Mouse (Mus musculus) MEL (cell line): ENCODE measurements at regions not wholly inside any gene's neighbourhood (a gene's known extent, or its start where the extent isn't known, plus 50 kb on each side); places are given as distances from the start of the nearest gene placed in this dataset.

Source experiments
- DNase-seq: peaks from one replicate; pipeline ENCODE4 v3.0.0; 2011; ENCODE audit warnings: low read depth, low spot score
- H3K27ac ChIP-seq: 2 replicates; pipeline ENCODE4 v1.5.1; 2012; ENCODE audit warnings: low read depth, mild to moderate bottlenecking, control low read depth, low read length, moderate library complexity; ENCODE audit not compliant: control insufficient read depth
- H3K27me3 ChIP-seq, 2 experiments: fragments of 150-350 bp in 1 of 2; sonication (generic) in 1 of 2; 2 replicates each; pipeline ENCODE4 v1.6.1; 2012; ENCODE audit warnings: low read length in 2 of 2, mild to moderate bottlenecking in 2 of 2, improper control_type of control experiment in 1 of 2, moderate library complexity in 1 of 2; ENCODE audit not compliant: insufficient read depth in 2 of 2, control insufficient read depth in 1 of 2
- H3K36me3 ChIP-seq, 2 experiments: 2 replicates each; pipeline ENCODE4 v1.6.1; 2012 to 2014; ENCODE audit warnings: low read length in 2 of 2, improper control_type of control experiment in 1 of 2, inconsistent platforms in 1 of 2, mild to moderate bottlenecking in 1 of 2; ENCODE audit not compliant: insufficient read depth in 2 of 2, control insufficient read depth in 1 of 2
- H3K4me1 ChIP-seq, 2 experiments: fragments of 150-350 bp in 1 of 2; sonication (generic) in 1 of 2; 2 replicates each; pipeline ENCODE4 v1.6.1; 2012; ENCODE audit warnings: low read length in 2 of 2, improper control_type of control experiment in 1 of 2, mild to moderate bottlenecking in 1 of 2; ENCODE audit not compliant: insufficient read depth in 2 of 2, control insufficient read depth in 1 of 2
- H3K4me3 ChIP-seq, 2 experiments: fragments of 150-350 bp in 1 of 2; sonication (generic) in 1 of 2; 2 replicates each; pipeline ENCODE4 v1.5.1; 2012; ENCODE audit warnings: low read depth in 2 of 2, low read length in 2 of 2, mild to moderate bottlenecking in 2 of 2, moderate library complexity in 2 of 2, control low read depth in 1 of 2, improper control_type of control experiment in 1 of 2; ENCODE audit not compliant: control insufficient read depth in 1 of 2, insufficient read depth in 1 of 2
- H3K79me2 ChIP-seq: 2 replicates; pipeline ENCODE4 v1.6.1; 2012; ENCODE audit warnings: mild to moderate bottlenecking, low read length, moderate library complexity; ENCODE audit not compliant: control insufficient read depth, poor library complexity, insufficient read depth
- H3K9ac ChIP-seq: 2 replicates; pipeline ENCODE4 v1.6.1; 2012; ENCODE audit warnings: low read depth, mild to moderate bottlenecking, control low read depth, low read length, moderate library complexity; ENCODE audit not compliant: control insufficient read depth, poor library complexity, severe bottlenecking
- H3K9me3 ChIP-seq: fragments of 150-350 bp; sonication (generic); replicated peaks from 2 replicates; pipeline ENCODE4 v1.6.1; 2012; ENCODE audit warnings: mild to moderate bottlenecking, low read length, improper control_type of control experiment, moderate library complexity; ENCODE audit not compliant: insufficient read depth
- BHLHE40 ChIP-seq: IDR thresholded peaks from 2 replicates; pipeline ENCODE4 v1.6.1; 2012; ENCODE audit warnings: low read depth, mild to moderate bottlenecking, inconsistent platforms, low read length, improper control_type of control experiment, borderline replicate concordance
- CTCF ChIP-seq, 3 experiments: IDR thresholded peaks in 2 of 3; conservative IDR thresholded peaks in 1 of 3; 2 replicates each; pipeline ENCODE4 v1.5.1; 2011 to 2012; ENCODE audit warnings: low read length in 3 of 3, low read depth in 2 of 3, mild to moderate bottlenecking in 2 of 3, improper control_type of control experiment in 1 of 3, inconsistent platforms in 1 of 3, mixed read lengths in 1 of 3, moderate library complexity in 1 of 3; ENCODE audit not compliant: control insufficient read depth in 1 of 3, insufficient read depth in 1 of 3, poor library complexity in 1 of 3, severe bottlenecking in 1 of 3
- E2F4 ChIP-seq: IDR thresholded peaks from 2 replicates; pipeline ENCODE4 v1.6.1; 2011; ENCODE audit warnings: low read depth, low read length, improper control_type of control experiment, borderline replicate concordance
- ELF1 ChIP-seq: IDR thresholded peaks from 2 replicates; pipeline ENCODE4 v1.6.1; 2014; ENCODE audit warnings: low read depth, mild to moderate bottlenecking, inconsistent platforms, low read length, improper control_type of control experiment, moderate library complexity
- EP300 ChIP-seq, 2 experiments: IDR thresholded peaks; 2 replicates each; pipeline ENCODE4 v1.6.1; 2011; ENCODE audit warnings: improper control_type of control experiment in 2 of 2, low read length in 2 of 2, low read depth in 1 of 2, mild to moderate bottlenecking in 1 of 2
- ETS1 ChIP-seq: IDR thresholded peaks from 2 replicates; pipeline ENCODE4 v1.6.1; 2012; ENCODE audit warnings: low read depth, mild to moderate bottlenecking, inconsistent platforms, low read length, improper control_type of control experiment, moderate library complexity
- GABPA ChIP-seq: IDR thresholded peaks from 2 replicates; pipeline ENCODE4 v1.6.1; 2012; ENCODE audit warnings: low read depth, mild to moderate bottlenecking, inconsistent platforms, low read length, improper control_type of control experiment, moderate library complexity
- GATA1 ChIP-seq: IDR thresholded peaks from 2 replicates; pipeline ENCODE4 v1.6.1; 2011; ENCODE audit warnings: low read depth, low read length, improper control_type of control experiment
- HCFC1 ChIP-seq: IDR thresholded peaks from 2 replicates; pipeline ENCODE4 v1.6.1; 2012; ENCODE audit warnings: low read depth, mild to moderate bottlenecking, inconsistent platforms, low read length, improper control_type of control experiment, moderate library complexity
- JUND ChIP-seq: IDR thresholded peaks from 2 replicates; pipeline ENCODE4 v1.6.1; 2011; ENCODE audit warnings: low read depth, mild to moderate bottlenecking, improper control_type of control experiment, low read length
- MAFK ChIP-seq: IDR thresholded peaks from 2 replicates; pipeline ENCODE4 v1.6.1; 2011; ENCODE audit warnings: low read depth, mild to moderate bottlenecking, low read length, improper control_type of control experiment, borderline replicate concordance
- MAZ ChIP-seq: IDR thresholded peaks from 2 replicates; pipeline ENCODE4 v1.6.1; 2012; ENCODE audit warnings: low read depth, mild to moderate bottlenecking, inconsistent platforms, low read length, improper control_type of control experiment
- MEF2A ChIP-seq: IDR thresholded peaks from 2 replicates; pipeline ENCODE4 v1.6.1; 2014; ENCODE audit warnings: low read depth, mild to moderate bottlenecking, inconsistent platforms, low read length, improper control_type of control experiment; ENCODE audit not compliant: poor library complexity, insufficient replicate concordance, severe bottlenecking; ENCODE audit errors: extremely low read depth
- MXI1 ChIP-seq: IDR thresholded peaks from 2 replicates; pipeline ENCODE4 v1.6.1; 2011; ENCODE audit warnings: mild to moderate bottlenecking, low read depth, low read length, improper control_type of control experiment
- MYC ChIP-seq: IDR thresholded peaks from 2 replicates; pipeline ENCODE4 v1.6.1; 2011; ENCODE audit warnings: low read depth, mild to moderate bottlenecking, low read length, improper control_type of control experiment, moderate library complexity
- NRF1 ChIP-seq: IDR thresholded peaks from 2 replicates; pipeline ENCODE4 v1.6.1; 2014; ENCODE audit warnings: low read depth, mild to moderate bottlenecking, inconsistent platforms, low read length, improper control_type of control experiment, moderate library complexity; ENCODE audit not compliant: poor library complexity, insufficient read depth, severe bottlenecking
- POLR2AphosphoS2 ChIP-seq: IDR thresholded peaks from 2 replicates; pipeline ENCODE4 v1.6.1; 2011; ENCODE audit warnings: low read length, improper control_type of control experiment
- POLR2AphosphoS5 ChIP-seq: IDR thresholded peaks from 2 replicates; pipeline ENCODE4 v1.6.1; 2012; ENCODE audit warnings: low read depth, borderline replicate concordance, mild to moderate bottlenecking, inconsistent platforms, low read length, moderate library complexity, mixed read lengths
- RCOR1 ChIP-seq: IDR thresholded peaks from 2 replicates; pipeline ENCODE4 v1.6.1; 2012; ENCODE audit warnings: low read depth, mild to moderate bottlenecking, inconsistent platforms, low read length, improper control_type of control experiment
- SIN3A ChIP-seq: IDR thresholded peaks from 2 replicates; pipeline ENCODE4 v1.6.1; 2012; ENCODE audit warnings: low read length, improper control_type of control experiment, inconsistent platforms
- SMC3 ChIP-seq: IDR thresholded peaks from 2 replicates; pipeline ENCODE4 v1.6.1; 2011; ENCODE audit warnings: low read depth, low read length, improper control_type of control experiment
- TAL1 ChIP-seq: IDR thresholded peaks from 2 replicates; pipeline ENCODE4 v1.6.1; 2012; ENCODE audit warnings: mild to moderate bottlenecking, inconsistent platforms, low read length, moderate library complexity, mixed read lengths
- TBP ChIP-seq: IDR thresholded peaks from 2 replicates; pipeline ENCODE4 v1.8.0; 2011; ENCODE audit warnings: low read depth, low read length, improper control_type of control experiment
- TCF12 ChIP-seq: IDR thresholded peaks from 2 replicates; pipeline ENCODE4 v1.6.1; 2014; ENCODE audit warnings: low read depth, mild to moderate bottlenecking, inconsistent platforms, low read length, improper control_type of control experiment, moderate library complexity
- USF1 ChIP-seq: IDR thresholded peaks from 2 replicates; pipeline ENCODE4 v1.6.1; 2014; ENCODE audit warnings: low read depth, mild to moderate bottlenecking, inconsistent platforms, low read length, improper control_type of control experiment, moderate library complexity
- USF2 ChIP-seq, 2 experiments: IDR thresholded peaks; 2 replicates each; pipeline ENCODE4 v1.6.1; 2011 to 2012; ENCODE audit warnings: improper control_type of control experiment in 2 of 2, low read length in 2 of 2, borderline replicate concordance in 1 of 2, inconsistent platforms in 1 of 2, low read depth in 1 of 2, mild to moderate bottlenecking in 1 of 2; ENCODE audit not compliant: insufficient read depth in 1 of 2
- ZC3H11A ChIP-seq: IDR thresholded peaks from 2 replicates; pipeline ENCODE4 v1.6.1; 2012; ENCODE audit warnings: low read depth, mild to moderate bottlenecking, inconsistent platforms, low read length, improper control_type of control experiment
- ZKSCAN1 ChIP-seq: IDR thresholded peaks from 2 replicates; pipeline ENCODE4 v1.6.1; 2012; ENCODE audit warnings: low read depth, mild to moderate bottlenecking, inconsistent platforms, low read length, improper control_type of control experiment, moderate library complexity

DNA sequence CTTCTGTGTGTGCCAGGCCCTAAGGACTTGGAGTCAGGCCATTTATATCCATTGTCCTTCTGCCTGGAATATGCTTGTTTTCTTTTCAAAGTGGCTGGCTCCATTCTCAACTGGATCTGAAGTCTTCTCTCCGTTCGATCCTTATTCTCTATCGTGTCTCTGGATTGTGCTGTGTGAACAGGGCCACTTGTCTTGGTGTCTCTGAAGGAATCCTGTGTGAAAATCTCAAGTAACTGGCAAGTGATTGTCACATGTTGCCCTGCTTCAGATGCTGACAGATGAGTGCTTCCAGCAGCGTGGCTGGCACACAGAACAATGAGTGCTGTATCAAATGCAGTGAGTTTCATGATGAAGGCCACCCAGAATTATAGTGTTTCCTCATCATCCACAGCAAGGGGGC is 96.4 kb downstream of the Stk35 start:
- Histone ChIP-seq H3K9me3 (no peaks in the 10 kb centered on the region), H3K9ac (no peak overlapping the region)
- TF ChIP-seq MAFK (no peak), POLR2AphosphoS2 (no peak), CTCF (IDR thresholded peaks at IDR 0.05 in 2 of 3, conservative IDR thresholded peaks at IDR 0.05 in 1 of 3; ENCODE audit: control insufficient read depth in 1 of 3, insufficient read depth in 1 of 3, low read depth in 2 of 3, low read length in 3 of 3, poor library complexity in 1 of 3, severe bottlenecking in 1 of 3) (no peak), TBP (no peak)

DNA sequence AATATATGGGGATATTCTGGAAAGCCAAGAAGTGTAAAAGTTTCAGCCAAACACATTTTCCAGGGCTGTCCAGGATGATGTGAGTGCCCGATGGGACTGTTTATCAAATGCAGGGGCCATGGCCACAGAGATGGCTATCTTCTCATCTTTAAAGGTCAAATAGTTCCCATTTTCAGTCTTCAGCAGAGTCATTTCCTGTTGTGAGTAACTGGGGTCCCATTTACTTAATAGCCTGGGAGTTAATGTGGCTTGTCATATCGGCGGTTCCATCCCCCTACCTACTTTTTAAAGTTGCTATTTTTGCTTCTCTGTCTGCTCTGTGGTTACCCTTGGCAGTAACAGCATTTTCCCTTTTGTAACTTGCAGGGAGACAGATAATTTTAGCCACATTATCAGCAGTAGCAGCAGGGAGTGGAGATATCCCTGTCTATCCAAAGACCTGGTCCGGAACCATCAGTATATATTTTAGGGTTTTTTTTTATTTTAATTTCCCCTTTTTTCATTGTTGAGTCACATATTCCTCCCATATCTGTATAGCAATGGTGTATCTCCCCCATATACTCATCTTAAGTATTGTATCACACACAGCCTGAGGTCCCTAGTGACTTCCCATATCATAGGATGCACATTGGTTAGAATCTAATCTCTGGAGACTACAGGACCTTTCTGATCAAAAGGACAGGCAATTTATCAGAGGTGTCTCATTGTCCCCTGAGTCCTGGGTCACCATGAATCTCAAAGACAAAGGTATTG is 103.2 kb downstream of the Stk35 start:
- no peak overlapping the region for H3K9ac ChIP-seq
- no peaks in the 10 kb centered on the region for H3K79me2 ChIP-seq
- DNase-seq = peak; percentile 88
- H3K36me3 ChIP-seq = peaks cover 0 to 18% of the 10 kb centered on the region in 2 experiments; a peak in 2 of 4 replicates
- no peak overlapping the region for H3K4me3 ChIP-seq
- H3K9me3 ChIP-seq = no peaks in the 10 kb centered on the region
- peaks cover 0 to under 1% of the 10 kb centered on the region in 2 experiments; a peak in 1 of 4 replicates for H3K27me3 ChIP-seq
- H3K4me1 ChIP-seq = peaks cover 2 to 12% of the 10 kb centered on the region in 2 experiments; a peak in 3 of 4 replicates
- H3K27ac ChIP-seq = peak overlapping the region; percentile 41; the same call in 1 of the 2 replicates
- TF ChIP-seq MAZ = no peak
- TF ChIP-seq ZC3H11A = no peak
- peak; percentile 87 for TF ChIP-seq TAL1
- TF ChIP-seq JUND = no peak
- no peak for TF ChIP-seq POLR2AphosphoS5
- no peak for TF ChIP-seq GABPA
- TF ChIP-seq SMC3 = no peak
- peak; percentile 92 to 93 for TF ChIP-seq EP300 (IDR thresholded peaks at IDR 0.05; ENCODE audit: low read depth in 1 of 2, low read length in 2 of 2)
- TF ChIP-seq E2F4 = no peak
- peak; percentile 91 for TF ChIP-seq TCF12
- no peak for TF ChIP-seq NRF1
- TF ChIP-seq ELF1 = no peak
- TF ChIP-seq BHLHE40 = 0 out of 2 replicates have a peak, but pooled peaks have one; percentile 35
- TF ChIP-seq SIN3A = no peak
- peak; percentile 88 for TF ChIP-seq RCOR1
- TF ChIP-seq HCFC1 = no peak
- TF ChIP-seq ETS1 = peak; percentile 96
- peak; percentile 68; the same call in 1 of the 2 replicates for TF ChIP-seq MAFK
- peak; percentile 89 for TF ChIP-seq GATA1
- no peak for TF ChIP-seq USF1
- TF ChIP-seq ZKSCAN1 = no peak
- peak; percentile 99 for TF ChIP-seq MEF2A
- TF ChIP-seq MYC = no peak
- TF ChIP-seq USF2 (IDR thresholded peaks at IDR 0.05; ENCODE audit: borderline replicate concordance in 1 of 2, insufficient read depth in 1 of 2, low read depth in 1 of 2, low read length in 2 of 2) = no peak
- peak; percentile 24; the same call in 1 of the 2 replicates for TF ChIP-seq MXI1
- TF ChIP-seq CTCF (IDR thresholded peaks at IDR 0.05 in 2 of 3, conservative IDR thresholded peaks at IDR 0.05 in 1 of 3; ENCODE audit: control insufficient read depth in 1 of 3, insufficient read depth in 1 of 3, low read depth in 2 of 3, low read length in 3 of 3, poor library complexity in 1 of 3, severe bottlenecking in 1 of 3) = no peak

More for the DNA sequence above, 96.4 kb downstream of the Stk35 start:
- Histone ChIP-seq H3K4me3 (no peak overlapping the region), H3K4me1 (peaks cover 0 to 16% of the 10 kb centered on the region in 2 experiments; a peak in 1 of 4 replicates), H3K79me2 (no peaks in the 10 kb centered on the region), H3K36me3 (peaks cover 0 to 2% of the 10 kb centered on the region in 2 experiments; a peak in 1 of 4 replicates), H3K27me3 (peaks cover 6 to 19% of the 10 kb centered on the region in 2 experiments), H3K27ac (no peak overlapping the region)
- DNase-seq = no peak
